Mouse (Mus musculus): Measurements from ENCODE around the gene Smpd3.

The Smpd3 gene

GRCm38 (mm10) chr8:106289464-106289863 lies 48.3 kb downstream of the Smpd3 start:
- in situ Hi-C loops (cut with MboI): no loop called here

- in situ Hi-C loops (cut with MboI): no loop called here
These were observed 49.1 kb downstream of the Smpd3 start for GRCm38 (mm10) chr8:106288732-106289131.

GRCm38 (mm10) chr8:106287445-106287844 lies 50.3 kb downstream of the Smpd3 start:
- in situ Hi-C loops (cut with MboI): no loop called here

GRCm38 (mm10) chr8:106280844-106281243 lies 56.9 kb downstream of the Smpd3 start:
- in situ Hi-C loops (cut with MboI): no loop called here

DNA sequence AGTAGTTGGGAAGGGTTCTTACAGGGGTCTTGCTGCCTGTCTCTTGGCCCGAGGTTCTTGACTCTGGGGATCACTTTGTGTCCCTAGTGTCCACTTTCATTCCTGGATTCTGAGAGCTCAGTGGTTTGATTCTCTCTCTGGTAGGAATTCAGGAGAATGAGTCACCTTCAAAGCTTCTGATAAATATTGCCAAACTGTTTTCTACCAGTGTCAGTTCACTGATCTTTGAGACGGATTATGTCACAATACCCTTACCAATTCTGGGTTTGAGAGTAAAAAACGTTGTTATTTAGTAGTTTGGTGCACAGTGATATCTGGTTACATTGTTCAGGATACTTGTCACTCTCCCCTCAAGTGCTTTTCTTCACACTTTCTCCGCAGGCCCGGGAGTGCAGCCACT lies 57.6 kb downstream of the Smpd3 start:
- in situ Hi-C loops (cut with MboI): no loop called here

GRCm38 (mm10) chr8:106278367-106279042 lies 59.3 kb downstream of the Smpd3 start:
- in situ Hi-C loops (cut with MboI): no loop called here

DNA sequence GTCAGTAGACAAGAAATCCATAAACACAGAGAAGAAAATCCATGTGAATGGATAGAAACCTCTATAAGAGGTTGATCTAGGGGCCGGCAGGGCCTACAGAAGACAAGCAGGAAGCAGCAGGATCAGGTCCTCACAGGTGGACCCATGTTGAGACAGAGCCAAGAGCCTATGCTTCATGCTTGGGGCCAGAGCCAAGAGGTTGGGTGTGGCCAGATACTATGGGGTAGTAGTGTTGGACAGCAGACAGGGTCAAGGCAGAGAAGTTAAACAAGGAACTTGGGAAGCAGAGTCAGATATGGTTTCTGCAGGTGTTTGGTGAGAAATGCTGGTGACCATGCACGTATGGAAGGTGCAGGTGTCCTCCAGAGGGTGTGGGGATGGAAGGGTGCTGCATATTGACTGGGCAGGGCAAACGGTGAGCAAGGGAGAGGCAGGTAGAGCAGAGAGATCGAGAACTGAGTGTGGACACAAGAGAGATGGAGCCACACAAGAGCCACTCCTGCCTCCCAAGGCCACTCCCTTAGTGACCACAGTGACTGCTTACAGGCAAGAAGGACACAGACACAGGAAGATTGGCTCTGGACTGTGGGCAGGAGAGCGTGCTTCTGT lies 61.0 kb downstream of the Smpd3 start:
- in situ Hi-C loops (cut with MboI): no loop called here

DNA sequence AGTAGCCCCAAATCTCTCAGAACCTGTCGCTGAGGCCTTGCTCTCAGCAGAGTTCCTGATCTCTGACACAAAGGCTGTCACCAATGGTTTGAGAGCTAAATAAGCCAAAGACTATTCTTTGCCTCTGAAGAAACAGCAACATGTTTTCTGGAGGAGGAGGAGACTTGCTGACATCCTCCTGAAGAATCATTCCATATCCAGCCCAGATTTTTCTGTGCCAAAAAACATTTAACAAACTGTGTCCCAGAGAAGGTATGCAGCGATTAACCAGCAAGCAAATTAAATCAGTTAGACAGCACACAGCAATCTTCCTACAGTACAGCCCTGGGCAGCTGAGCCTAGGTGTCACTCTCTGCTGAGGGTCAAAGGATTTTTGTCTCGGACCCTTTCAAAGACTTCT lies 64.3 kb downstream of the Smpd3 start:
- in situ Hi-C loops (cut with MboI): no loop called here

DNA sequence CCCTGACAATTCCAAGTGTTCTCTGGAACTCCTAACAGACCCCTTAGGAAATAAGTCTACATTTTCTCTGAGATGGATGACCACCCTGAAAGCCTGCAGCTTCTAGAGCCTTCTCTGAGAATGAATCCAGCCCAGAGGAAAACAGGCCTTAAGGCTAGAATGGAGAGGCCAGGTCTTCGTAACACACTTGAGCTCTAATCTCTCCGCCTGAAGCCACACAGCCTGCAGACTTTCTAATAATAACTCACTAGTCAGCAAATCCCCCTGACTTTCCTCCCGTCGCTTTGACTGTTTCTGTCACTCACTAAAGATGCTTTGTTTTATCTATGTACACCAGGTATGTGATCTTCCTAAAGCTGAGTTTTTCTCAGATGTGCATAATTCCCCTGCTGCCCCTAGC lies 66.4 kb downstream of the Smpd3 start:
- in situ Hi-C loops (cut with MboI): no loop called here

GRCm38 (mm10) chr8:106270804-106271203 lies 67.0 kb downstream of the Smpd3 start:
- in situ Hi-C loops (cut with MboI): no loop called here

GRCm38 (mm10) chr8:106268710-106269346 lies 69.0 kb downstream of the Smpd3 start:
- in situ Hi-C loops (cut with MboI): no loop called here

GRCm38 (mm10) chr8:106265398-106265797 lies 72.4 kb downstream of the Smpd3 start:
- in situ Hi-C loops (cut with MboI): no loop called here

DNA sequence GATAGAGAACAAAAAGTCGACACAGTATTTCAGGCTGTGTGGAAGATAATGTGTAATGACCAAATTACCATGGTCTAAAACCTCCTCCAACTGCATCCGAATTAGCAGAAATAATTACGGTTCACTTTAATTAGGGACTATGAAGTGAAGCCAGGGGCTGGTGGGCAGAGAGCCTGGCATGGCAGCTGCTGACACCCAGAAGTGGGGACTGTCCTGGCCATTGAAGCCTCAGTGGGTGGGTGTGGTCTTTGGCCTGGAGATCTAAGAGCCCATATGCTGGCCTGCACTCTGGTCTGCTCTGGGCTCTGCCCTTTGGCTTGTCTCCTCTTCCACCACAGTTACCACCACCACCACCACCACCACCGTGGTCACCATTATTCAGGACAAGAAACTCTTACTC lies 73.9 kb downstream of the Smpd3 start:
- in situ Hi-C loops (cut with MboI): no loop called here

DNA sequence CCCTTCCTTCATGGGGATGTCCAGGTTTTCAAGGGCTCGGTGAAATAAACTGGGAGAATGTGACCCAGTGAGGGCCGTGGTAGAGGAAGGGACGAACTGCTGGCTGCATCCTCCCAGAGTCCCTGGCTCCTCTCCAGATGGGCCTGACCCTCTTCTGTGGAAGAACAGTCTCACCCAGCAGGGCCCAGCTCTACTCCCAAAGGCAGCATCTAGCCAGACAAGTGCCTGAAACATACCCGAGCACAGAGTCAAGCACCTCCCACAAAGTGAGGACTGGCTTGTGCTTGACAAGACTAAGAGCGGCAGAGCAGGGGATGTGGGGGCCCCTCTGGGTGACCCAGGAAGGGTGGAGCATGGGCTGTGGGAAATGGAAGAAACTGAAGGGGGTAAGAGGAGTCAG lies 75.4 kb downstream of the Smpd3 start:
- in situ Hi-C loops (cut with MboI): no loop called here

DNA sequence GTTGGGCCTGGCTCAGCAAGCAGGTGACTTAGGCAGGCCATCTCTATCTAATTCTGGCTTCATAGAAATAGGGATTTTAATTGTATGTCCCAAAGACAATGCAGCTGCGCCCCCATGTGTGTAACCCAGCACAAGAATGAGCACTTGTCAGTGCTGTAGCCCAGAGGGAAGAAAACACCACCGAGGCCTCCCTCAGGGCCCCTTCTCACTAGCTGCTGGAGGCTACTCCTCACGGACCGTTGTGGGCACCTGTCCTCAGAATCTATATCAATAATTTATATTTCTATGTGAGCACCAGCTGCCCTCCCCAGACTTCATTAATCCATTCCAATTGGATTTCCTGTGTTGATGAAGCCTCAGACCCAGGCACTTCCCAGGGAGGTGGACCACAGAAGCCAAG lies 76.9 kb downstream of the Smpd3 start:
- in situ Hi-C loops (cut with MboI): no loop called here

DNA sequence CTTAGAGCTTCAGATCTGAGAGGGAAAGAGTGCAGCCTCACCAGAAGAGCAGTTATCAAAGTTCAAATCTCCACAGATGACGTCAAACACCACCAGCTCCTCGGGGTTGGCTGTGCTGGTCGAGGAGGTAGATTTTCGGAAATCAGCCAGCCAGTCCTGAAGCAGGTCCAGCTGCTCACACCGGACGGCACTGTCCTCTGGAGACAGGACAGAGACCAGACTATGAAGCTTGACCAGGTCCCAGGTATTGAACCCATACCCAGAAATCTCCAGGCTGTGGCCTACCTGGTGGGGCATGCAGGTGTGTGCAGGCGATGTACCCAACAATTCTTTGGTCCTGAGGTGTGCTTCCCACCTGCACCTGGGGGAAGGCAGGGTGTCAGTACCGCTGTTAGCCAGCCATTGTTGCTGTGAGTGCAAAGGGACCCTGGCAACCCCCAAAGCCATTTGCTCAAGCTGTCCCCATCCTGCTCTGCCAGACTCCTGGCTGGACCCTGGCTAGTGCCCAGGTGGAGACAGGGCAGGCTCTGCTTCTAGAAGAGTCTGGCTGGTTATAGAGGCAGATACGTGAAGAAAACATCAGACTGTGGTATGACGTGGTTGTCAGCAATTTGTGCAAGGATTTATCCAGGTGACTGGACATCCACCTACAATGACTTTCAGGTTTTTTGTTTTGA lies 78.1 kb downstream of the Smpd3 start:
- in situ Hi-C loops (cut with MboI): no loop called here

DNA sequence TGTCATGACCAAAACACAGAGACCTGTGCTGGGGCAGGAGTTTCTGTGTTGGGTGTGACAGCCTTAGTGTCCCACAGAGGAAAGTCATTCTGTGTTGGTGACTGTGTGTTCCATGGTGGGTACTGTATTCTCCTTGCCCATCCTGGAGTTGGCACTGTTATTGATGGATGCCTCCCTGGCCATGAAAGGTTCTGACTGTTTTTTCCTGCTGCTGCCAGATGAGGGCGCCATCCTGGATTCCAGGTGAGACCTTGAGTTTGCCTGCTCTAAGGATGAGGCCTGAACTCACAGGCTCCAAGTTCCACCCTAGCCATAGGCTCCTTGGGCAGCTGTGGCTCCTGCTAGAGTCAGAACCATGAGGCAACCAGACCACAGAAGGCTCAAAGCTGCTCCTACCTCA lies 79.6 kb downstream of the Smpd3 start:
- in situ Hi-C loops (cut with MboI): no loop called here

DNA sequence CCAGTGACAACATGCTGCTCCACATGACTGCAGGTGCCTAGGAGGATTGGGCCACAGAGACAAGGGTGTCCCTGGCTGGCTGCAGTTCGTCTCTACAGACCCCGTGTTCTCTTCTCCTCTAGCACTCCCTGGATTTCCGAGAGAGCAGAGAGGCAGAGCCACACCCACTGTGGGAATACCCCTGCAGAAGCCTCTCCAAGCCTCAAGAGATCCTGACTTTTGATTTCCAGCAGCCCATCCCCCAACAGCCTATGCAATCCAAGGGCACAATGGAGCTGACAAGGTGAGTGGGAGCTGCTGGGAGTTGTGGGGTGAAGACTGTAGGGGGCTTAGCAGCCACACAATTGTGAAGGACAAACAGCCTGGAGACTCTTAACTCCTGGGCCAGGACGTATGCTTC lies 87.6 kb downstream of the Smpd3 start:
- in situ Hi-C loops (cut with MboI): no loop called here

- in situ Hi-C loops (cut with MboI): no loop called here
These were observed 100.7 kb downstream of the Smpd3 start for GRCm38 (mm10) chr8:106237106-106237505.

DNA sequence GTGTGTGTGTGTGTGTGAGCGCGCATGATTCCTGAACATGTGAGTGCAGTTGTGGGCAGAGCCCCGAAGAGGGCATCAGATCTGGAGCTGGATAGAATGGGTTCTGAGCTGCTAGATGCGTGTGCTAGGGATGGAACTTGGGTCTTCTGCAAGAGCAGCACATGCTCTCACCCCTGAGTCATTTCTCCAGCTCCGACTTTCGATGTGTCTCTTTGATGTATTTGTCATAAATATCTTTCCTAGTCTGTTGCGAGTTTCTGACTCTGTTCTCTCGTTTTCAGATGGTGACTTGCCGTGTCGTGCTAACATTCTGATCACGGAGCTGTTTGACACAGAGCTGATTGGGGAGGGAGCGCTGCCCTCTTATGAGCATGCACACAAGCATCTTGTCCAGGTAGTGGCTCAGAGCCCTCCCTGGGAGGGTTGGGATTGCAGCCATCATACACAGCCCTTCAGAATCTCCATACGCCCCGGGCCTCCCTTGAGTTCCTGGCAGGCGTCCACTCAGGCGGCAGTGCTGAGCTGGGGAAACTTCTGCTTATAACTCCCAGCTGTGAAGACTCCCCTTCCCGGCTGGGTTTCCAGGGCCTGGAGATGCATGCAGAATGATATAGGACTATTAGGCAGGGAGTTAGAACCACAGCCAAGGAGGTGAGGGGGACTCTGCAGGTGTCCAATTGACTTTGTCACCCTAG lies 103.1 kb downstream of the Smpd3 start:
- in situ Hi-C loops (cut with MboI): no loop called here

DNA sequence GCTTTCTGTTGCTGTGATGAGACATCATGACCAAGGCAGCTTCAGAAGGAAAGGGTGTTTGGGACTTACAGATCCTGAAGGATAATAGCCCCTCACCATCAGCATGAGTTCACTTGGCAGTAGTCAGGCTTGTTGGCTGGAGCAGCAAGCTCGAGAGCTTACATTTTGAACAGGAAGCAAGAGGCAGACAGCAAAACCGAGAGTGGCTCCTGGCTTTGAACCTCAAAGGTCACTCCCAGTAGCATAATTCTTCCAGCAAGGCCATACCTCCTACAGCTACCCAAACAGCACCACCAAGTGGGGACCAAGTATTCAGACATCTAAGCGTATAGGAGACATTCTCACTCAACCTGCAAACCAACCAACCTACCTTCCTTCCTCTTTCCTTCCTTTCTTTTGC lies 105.0 kb downstream of the Smpd3 start:
- in situ Hi-C loops (cut with MboI): no loop called here

DNA sequence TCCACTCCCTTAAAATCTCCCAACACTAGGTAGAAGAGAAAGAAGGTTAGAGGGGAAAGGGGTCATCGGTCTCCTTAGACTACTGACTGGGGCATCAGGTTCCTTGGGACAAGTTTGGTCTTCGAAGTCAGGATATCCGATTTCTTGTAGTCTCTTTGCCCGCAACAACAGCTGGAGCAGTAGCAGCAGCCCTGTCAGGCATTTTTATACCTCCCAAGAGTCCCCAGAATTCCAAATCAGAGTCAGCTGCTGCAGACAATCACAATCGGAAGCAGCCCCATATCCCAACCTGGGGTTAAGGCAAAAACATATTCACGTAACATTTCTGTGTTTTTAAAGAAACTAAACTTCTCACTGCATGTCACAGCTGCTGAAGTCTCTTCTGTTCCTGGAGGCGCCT lies 106.3 kb downstream of the Smpd3 start:
- in situ Hi-C loops (cut with MboI): no loop called here

All from mature B cell (primary cell).